Mouse (Mus musculus) forelimb bud, embryonic 11.5 days (tissue): ENCODE results near the gene Tmem63a.
"Not testable (repeated sequence)": the region's sequence is repeated elsewhere in the genome, so short reads cannot be mapped to it uniquely, and the experiment has no call there.

ENCODE experiments used
- DNase-seq: peaks from one replicate; pipeline ENCODE4 v3.0.0-alpha.2; 2012; ENCODE audit warnings: low read depth, low spot score

Tmem63a gene

DNA sequence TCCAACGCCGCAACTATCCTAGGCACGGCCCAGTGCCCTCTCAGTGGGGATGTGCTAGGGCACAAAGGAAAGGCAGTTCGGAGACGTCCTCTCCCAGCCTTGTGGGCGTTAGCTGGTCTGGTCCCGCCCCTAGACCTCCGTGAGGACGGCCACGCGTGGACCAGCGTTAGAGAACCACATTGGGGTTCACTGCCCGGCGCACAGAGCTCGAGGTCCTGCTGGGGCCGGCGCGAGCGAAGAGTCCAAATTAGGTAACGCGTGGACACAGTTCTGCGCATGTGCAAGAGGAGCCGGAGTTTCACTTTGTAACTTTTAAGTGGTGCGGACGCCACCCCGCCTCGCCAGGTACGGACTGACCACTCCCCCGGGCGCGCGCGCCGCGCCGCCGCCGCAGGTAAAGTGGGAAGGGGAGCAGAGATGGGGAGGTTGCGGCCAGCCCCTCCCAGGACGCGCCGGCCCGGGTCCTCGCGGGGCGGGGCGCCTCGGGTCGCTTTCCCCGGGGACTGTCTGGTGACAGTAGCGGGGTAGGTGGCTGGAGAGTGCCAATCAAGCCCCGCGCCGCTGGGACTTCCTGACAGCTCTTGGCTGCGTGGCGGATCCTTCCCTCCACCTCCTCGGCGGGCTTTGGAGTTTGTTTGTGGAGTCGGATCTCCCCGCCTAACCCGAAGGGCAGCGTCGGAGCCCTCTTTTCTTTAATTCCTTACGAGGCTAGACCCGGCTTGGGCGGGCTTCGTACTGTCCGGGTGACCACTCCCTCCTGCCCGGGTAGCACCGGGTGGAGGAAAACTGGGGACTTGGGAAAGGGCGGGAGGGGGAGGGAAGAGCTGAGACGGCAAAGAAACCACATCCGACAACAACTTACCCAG lies at the start of gene Tmem63a:
Gene Tmem63a (plus strand): TSS at position 179 of the 866 bp plus-strand sequence.
- peak; percentile 63 for DNase-seq

DNA sequence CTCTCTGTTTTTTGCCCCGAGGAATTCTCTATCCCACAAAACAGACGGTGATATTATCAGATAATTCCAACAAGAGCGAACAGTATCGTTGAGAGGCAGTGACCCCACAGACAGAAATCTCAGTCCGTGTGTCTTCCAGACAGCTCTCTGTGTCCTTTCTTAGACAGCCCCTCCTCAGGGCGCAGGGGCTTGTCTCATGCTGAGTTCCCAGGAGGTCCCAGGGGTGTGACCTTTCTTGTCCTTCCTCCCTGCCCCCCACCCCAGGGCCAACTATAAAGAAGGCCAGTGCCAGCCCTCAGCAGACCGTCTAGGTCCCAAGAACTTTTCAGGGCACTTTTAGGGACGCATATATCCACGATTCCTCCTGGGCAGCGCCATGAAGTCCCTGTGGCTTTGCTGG lies 49.3 kb upstream of the Tmem63a start, which contains the start of gene Lefty2:
Gene Lefty2 (plus strand): TSS at position 301 of the 400 bp plus-strand sequence.
- DNase-seq = no peak

DNA sequence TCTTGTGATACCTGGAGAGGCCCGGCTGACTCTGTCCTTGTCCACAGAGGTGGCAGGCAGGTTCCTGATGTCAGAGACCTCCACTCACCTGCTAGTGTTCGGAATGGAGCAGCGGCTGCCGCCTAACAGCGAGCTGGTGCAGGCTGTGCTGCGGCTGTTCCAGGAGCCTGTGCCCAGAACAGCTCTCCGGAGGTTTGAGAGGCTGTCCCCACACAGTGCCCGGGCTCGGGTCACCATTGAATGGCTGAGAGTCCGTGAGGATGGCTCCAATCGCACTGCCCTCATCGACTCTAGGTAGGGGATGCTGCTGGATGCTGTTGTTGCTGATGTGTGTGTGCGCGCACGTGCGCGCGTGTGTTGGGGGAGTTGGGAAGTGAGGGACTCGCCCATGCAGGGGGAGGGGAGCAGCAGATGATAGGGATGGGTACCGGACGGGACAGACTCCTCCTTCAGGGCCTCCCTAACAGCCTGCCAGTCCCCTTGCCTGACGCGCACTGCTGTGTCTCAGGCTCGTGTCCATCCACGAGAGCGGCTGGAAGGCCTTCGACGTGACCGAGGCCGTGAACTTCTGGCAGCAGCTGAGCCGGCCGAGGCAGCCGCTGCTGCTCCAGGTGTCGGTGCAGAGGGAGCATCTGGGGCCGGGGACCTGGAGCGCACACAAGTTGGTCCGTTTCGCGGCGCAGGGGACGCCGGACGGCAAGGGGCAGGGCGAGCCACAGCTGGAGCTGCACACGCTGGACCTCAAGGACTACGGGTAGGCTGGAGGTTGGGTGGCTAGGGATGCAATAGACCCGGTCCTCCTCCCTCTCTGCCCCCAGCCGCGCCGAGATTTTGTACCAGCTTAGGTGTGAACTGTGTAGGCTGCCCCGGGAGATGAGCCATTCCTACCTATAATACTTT lies 47.8 kb upstream of the Tmem63a start:
- not testable (repeated sequence) for DNase-seq

DNA sequence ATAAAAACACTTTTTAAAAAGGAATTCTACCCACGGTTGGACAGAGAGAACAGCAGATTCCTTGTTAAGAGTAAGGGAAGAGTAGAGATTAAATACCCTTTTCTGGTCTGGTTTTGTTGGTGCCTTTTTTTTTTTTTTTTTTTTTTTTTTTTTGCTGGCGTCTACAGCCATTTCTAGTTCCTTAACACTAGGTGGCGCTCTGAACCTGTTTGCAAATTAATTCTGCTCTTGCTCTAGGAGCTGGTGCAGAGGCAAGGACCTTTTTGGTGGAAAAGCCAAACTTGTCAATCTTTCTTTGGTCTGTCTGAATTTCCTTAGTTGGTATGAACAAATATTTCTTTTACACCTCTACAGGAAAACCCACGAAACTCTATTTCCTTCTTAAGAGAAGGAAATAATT lies 41.0 kb upstream of the Tmem63a start:
- peak; percentile 68 for DNase-seq

DNA sequence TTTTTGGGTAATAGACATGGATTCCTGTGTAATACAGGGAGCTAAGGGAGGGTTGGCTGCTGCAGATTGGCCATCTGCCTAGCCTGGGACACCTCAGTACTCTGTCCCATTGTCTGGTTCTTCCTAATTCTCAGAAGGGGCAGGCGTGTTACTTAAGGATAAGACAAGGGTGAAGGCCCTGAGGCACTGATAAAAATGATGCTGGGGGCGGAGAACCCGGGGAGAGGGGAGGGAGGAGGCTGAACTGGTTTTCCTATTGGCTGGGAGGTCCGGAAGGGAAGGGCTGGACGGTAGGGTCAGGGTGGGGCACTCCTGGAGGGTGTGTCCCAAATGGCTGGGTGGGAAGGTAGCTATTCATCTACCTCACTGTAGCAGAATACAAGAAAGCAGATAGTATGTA lies 39.2 kb upstream of the Tmem63a start:
- no peak for DNase-seq

DNA sequence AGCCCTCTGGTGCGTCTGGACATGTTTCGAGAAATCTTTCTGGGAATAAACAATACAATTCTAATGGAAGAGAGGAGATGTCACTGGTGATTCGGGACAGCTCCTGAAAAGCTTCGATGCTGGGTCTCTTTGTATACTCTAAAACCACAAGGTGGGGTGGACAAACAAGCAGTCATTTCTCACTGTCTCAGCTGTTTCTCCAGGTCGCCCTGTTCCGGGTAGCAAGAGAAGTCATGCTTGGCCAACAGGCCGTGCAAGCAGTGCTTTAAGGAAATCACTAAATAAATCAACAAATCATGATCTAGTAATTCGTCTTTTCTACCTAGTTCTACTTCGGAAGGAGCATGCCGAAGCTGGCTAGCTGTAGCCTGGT lies 38.5 kb upstream of the Tmem63a start:
- DNase-seq = no peak

DNA sequence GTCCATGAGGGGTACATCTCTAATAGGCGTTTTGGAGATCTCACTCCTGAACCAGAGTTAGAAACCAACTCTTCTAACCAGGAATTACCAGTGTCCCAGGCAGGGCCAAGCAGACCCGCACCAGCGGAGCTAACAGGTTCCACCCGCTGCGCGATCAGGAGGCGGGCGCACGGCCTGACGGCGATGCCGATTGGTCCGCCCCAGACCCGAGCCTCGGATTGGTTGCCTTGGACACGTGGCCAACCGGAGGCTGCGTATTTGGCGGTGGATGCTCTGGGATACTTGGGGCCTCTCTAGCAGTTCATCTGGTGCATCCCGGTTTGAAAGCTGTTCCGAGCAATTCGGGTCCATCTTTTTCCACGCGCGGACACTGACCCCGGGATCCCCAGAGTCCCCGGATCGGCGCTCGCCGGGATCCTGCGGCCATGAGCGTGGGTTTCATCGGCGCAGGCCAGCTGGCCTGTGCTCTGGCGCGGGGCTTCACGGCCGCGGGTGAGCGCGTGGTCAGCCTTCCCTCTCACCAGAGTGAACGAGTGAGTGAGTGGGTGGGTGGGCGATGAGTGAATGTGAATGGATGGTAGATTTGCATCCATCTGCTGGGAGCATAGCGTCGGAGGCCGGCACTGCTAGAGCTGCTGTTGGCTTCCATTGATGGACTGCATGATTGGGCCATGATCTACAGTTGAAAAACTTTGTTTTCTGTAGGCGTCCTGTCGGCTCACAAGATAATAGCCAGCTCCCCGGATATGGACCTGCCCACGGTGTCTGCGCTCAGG lies 37.9 kb upstream of the Tmem63a start, which contains the start of gene Pycr2:
Gene Pycr2 (plus strand): TSS at position 255 of the 776 bp plus-strand sequence.
- DNase-seq = peak; percentile 92

DNA sequence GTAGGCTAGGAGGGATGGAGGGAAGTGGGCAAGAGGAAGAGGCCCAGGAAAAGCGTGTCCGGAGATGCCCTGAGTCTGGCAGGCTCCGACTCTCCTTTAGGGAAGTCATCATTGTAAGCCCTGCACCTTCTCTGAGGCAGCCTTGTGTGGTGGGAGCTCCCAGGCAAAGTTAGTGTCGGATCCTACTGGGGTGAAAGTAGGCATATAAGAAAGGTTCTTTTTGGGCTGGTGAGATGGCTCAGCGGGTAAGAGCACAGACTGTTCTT lies 37.4 kb upstream of the Tmem63a start:
- DNase-seq = no peak

DNA sequence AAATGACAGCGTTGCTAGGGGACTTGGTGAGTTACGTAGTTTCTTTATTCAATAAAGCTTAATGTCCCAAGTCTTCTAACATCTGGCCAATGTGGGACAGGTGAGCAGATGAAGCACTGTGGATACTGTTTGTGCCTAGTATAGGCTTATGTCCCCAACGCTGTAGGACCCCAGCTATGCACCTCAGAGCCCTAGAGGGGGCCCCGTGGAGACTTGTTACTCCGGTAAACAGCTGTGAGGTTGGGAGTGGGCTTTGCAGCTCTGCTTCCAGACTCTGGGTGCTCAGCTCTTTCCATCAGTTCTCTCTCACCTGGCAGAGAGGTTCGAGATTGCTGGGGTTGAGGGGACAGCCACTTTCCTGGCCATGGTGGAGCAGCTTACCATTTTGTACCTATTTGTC lies 36.8 kb upstream of the Tmem63a start:
- no peak for DNase-seq

DNA sequence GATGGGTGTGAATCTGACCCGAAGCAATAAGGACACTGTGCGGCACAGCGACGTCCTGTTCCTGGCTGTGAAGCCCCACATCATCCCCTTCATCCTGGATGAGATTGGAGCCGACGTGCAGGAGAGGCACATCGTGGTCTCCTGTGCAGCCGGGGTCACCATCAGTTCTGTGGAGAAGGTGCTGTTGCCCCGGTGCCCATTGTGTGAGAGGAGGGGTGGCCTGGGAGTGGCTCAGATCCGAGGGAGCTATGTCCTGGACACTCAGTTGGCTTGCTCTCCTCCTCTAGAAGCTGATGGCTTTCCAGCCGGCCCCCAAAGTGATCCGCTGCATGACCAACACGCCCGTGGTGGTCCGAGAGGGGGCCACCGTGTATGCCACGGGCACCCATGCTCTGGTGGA lies 36.3 kb upstream of the Tmem63a start:
- no peak for DNase-seq

DNA sequence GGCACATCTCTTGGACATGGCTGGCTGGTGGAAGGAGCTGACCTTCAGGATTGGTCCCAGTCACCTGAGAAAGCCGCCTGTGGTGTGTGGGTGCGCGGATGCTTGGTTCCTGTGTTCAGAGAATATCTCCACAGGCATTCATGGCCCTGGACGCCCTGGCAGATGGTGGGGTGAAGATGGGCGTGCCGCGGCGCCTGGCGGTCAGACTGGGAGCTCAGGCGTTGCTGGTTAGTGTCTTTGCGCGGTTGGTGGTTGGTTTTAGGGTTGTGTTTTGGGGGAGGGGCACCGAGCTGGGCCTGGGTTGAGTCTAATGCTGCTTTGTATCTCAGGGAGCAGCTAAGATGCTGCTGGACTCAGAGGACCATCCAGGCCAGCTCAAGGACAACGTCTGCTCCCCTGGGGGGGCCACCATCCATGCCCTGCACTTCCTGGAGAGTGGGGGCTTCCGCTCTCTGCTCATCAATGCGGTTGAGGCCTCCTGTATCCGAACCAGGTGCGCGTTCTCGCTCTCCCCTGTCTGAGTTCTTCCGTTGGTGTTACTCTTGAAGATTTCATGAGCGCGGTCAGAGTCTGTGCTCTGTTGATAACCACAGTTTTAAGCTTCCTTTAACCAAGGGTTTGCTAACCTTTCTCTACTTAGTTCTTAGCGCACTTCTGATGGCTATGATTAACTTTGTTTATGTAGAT lies 35.5 kb upstream of the Tmem63a start:
- DNase-seq = no peak

DNA sequence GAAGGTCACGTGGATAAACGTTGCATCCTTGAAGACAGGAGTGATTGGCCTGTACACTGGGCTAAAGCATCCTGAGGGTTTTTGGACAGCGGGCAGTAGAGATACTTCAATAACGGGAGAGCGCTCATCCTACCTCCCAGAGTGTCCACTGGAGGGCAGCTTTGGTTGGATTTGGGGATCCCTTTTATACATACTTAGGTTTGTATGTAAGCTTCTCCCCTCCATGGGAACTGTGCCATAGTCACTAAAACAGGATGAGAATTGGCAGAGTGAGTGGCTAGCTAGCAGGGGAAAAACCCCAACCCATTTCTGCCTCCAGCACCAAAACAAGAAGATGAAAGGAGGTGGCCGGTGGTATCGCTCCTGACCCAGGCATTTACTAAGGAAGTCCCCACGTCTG lies 31.0 kb upstream of the Tmem63a start:
- DNase-seq = no peak

DNA sequence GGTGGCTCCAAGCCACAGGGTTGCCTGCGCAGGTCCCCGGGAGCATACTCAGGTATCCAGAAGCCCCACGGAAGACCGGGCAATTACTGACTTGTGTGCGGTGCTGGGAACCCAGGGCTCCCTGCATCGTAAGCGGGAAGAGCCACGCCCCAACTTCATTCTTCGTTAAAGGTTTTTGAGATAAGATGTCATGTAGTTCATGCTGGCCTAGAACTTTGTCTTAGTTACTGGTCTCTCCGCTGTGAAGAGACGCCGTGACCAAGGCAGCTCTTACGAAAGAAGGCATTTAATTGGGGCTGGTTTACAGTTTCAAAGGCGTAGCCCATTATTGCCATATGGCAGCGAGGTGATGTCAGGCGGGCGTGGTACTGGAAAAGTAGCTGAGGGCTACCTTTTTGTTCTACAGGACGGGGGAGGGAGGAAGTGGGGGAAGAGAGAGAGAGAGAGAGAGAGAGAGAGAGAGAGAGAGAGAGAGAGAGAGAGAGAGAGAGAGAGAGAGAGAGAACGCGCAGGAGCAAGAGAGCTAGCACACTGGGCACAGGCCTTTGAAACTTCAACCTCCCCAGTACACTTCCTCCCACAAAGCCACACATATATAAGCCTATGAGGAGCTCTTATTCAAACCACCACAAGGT lies 30.4 kb upstream of the Tmem63a start:
- no peak for DNase-seq

DNA sequence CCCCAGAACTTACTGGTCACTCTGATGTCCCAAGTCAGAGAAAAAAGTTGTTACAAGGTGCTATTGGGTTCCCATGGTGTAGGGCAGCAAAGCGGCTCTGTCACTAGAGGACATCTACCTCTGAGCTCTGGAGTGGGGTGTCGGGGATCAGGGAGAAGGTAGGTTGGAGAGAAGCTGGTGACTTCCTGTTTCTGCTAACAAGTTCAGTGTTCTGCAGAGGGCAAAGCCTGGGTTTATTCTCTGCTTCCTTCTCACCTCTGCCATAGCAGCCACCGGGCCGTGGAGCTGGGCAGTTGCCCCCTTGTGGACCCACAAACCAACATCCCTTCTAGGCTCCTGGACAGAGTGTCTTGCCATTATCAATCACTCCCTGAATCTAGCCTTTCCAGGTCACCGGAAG lies 29.4 kb upstream of the Tmem63a start:
- DNase-seq = no peak

DNA sequence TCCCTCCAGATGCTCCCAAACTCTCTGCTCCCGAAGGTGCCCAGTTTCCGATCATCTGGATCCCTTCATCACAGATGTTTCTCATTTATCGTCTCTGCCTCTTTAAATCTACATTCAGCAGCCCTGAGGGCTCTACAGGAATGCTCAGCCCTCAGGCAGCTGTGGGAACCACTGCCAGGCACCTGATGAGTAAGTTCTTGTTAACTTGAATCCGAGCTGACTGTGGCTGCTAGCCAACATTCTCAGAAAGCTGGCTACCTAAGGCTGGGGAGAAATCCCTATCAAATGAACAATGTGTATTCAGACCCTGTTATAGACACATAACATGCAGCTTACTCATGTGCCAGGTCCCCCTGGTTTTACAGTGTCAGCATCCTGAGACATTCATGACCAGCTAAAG lies 28.3 kb upstream of the Tmem63a start:
- peak; percentile 68 for DNase-seq

DNA sequence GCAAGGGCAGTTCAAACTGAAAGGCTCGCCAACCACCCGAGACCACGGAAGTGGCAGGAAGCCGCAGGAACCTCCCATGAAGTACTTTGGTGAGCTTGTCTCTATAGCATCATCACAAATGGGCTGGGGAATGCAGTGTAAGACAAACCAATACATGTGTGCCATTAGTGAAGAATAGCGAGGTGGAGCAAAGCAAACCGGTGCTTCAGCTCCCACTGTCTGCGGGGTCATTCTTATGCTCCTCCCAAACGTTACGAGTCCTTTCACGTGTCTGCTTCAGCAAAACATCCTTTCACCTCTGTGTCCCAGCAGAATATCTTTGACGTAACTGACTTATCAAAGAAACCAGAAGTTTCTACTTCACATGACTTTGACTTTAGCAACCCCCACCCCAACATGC lies 25.7 kb upstream of the Tmem63a start:
- DNase-seq = no peak

DNA sequence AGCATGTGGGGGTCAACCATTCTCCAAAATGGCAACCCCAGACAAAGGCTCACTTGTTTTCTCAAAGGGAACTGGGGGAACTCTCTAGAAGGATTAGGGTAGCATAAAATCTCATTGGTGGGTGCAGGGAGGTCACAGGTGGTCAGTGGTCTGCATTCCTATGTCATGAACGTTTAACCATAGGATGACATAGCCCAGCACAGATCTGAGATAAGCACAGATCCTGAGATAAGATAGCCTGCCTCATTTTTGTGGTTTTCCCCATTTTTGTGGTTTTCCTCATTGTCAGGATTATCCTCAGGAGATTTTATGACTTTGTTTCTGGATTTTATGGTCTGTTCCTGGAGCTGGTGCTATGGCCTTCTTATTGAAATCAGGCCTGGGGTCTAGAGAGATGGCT lies 25.1 kb upstream of the Tmem63a start:
- no peak for DNase-seq

DNA sequence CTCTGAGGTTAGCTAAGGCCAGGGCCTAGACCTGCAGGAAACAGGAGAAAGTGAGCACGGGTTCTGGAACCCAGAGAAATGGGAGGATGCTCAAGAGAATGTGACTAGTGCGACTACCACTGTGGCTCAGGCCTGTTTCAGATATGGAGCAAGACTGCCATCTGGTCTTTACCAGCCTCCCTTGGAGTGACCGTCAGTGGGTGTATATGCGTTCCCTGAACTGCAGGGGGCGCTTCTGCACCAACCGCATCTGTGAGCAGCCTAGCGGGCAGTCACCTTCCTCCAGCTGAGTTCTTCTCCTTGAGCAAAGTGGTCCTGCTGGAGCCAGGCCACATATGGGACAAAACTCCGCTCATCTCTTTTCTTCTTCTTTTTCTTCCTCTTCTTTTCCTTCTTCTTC lies 22.5 kb upstream of the Tmem63a start:
- DNase-seq = no peak

DNA sequence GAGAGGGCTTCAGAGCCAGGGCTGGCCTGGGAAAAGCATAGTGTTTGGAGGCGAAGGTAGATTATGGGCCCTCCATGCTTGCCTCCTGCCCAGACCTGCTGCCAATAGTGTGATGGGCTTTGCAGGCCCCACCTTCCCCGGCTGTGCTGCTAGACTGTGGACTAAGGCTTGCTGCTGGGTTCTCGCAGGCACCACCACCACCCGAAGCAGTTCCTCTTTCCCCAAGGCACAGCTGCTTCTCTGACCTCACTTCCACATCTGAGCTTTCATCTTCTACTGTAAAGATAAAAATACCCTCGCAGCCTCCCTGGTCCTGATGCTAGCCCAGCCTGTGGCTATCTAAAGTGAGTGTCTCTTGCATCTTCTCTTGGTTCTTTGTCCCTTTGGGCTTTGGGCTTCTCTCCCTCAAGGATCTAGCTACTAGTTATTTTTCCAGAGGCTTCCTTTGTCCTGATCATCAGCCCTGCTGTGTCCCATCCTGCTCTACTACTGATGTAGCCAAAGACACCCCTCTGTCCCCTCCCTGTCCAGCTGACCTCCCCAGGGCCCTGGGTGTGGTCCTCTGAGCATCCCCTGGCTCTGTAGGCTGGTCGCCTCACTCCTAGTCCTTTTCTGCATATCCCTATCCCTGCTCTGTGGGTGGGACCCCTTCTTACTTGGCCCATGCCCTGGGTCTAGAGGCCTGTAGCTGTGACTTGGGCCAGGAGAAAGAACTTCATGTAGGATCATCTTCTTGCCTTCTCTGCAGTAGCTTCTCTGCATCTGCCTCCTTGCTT lies 19.7 kb upstream of the Tmem63a start:
- no peak for DNase-seq

DNA sequence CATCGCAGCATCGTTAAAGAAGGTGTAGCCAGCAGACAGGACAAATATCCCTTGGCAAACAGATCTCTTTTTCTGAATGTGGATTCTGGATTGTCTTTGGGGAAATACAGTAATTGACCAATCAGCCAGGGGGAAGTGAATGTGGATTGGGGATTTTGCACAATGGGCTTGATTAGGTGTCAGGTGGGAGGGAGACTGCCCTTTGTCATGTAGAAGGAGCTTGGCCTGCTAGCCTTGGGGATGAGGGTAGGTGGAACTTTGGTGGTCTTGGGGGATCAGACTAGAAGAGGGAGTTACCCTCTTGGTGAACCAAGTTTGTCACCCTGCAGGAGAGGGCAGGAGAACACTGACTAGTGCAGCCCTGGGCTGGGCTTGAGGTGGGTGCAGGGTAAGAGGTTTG lies 17.4 kb upstream of the Tmem63a start:
- DNase-seq = no peak
